Mouse (Mus musculus): Measurements from ENCODE around the gene Pdzd2.
"Not testable (repeated sequence)": the region's sequence is repeated elsewhere in the genome, so short reads cannot be mapped to it uniquely, and the experiment has no call there.

Pdzd2 gene

DNA sequence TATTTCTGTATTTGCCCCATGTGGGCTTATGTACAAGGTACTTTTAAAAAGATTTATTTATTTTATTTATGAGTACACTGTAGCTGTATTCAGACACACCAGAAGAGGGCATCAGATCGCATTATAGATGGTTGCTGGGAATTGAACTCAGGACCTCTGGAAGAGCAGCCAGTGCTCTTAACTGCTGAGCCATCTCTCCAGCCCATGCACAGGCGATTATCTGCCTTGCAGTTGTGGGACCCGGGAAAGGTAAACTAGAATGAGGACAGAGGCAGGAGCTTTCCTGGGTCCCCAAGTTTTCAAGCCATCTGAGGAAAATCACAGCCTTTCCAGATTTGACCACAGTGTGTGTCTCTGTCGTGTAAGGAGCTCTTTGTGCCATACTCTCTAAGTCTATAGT, 370.9 kb downstream of the Pdzd2 start:
- DNase-seq: no peak

DNA sequence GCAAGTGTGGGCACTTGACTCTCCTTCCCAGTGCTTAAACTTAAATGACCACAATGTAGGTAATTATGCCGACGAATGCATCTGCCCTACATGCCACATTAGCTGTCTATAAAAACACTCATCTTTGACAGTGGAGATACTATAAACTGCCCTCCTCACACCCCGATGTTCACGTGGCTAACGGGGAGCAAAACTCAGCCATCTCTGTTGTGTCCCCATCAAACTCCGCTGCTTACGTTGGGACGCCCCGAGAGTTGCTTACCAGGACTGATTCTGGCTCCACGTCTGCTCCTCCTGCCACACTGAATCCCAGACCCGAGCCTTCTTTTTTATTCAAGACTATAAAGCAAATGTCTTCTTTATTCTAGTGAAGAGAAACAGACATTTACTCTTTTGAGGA, 371.4 kb downstream of the Pdzd2 start:
- DNase-seq: no peak

- no peak for DNase-seq
These were observed 372.2 kb downstream of the Pdzd2 start for GRCm38 (mm10) chr15:12367306-12368080.

DNA sequence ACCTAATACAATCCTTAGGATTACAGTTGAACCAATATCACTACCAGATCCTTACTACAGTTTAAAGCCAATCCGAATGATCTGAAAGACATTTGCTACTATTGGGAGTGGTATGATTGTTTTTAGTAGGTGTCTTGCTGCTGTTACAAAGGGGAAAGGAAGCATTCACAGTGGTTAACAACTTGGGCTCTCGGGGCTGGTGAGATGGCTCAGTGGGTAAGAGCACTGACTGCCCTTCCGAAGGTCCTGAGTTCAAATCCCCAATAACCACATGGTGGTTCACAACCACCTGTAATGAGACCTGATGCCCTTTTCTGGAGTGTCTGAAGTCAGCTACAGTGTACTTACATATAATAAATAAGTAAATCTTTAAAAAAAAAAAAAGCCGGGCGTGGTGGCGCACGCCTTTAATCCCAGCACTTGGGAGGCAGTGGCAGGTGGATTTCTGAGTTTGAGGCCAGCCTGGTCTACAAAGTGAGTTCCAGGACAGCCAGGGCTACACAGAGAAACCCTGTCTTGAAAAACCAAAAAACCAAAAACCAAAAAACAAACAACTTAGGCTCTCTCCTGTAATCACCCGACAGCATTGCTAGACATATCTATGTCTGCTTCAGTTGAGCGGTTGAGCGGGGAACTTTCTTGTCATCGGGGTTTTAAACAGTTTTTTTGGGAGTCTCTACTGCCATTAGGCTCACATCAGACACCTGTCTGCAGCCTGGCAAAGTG, 373.0 kb downstream of the Pdzd2 start:
- DNase-seq: not testable (repeated sequence)

DNA sequence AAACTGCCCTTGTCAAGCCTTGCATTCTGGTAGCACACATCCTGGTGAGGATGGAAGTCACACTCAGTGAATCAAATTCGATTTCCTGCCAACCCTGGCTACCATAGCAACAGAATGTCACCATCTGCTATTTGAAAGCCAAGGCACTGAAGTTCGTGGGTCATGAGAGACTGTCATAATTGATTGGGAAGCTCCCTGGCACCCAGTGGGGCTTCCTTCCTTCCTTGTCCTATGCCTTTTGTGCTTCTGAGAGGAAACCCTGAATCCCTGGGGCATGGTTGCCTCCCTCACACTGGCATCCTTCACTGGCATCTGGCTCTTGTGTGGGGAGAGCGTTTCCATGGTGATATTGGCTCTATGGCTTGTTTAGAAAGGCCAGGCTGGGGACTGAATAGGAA, 373.7 kb downstream of the Pdzd2 start:
- no peak for DNase-seq

DNA sequence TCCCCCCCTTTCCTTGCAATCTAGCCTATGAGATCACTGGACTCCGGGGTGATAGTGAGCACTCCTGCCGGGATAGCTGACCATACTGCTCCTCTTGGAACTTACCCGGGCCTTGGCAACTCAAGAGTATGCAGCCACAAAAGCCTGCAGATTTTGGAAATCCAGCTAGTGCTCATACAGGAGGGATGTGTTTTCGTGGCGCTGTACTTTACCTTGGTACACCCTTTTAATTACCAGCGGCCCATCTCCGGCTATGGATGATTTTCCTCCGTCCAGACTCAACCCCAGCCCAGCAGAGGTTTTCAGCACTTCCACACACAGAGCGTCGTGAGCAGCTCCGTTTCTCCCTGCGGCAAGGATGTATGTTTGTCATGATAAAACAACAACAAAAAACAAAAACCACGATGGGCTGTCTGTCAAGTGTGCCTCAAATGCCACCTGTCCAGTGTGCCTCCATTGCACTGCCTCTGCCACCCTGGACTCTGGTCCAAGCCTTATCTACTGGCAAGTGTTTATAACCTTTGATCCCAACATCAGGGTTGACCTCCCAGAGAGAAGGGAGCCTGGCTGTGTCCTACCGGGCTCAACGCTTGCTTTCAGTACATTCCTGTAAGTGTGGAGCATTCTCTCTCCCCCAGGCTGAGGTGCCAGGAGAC, 374.2 kb downstream of the Pdzd2 start:
- DNase-seq: no peak

- DNase-seq: no peak
These were observed 375.6 kb downstream of the Pdzd2 start for GRCm38 (mm10) chr15:12364096-12364495.

DNA sequence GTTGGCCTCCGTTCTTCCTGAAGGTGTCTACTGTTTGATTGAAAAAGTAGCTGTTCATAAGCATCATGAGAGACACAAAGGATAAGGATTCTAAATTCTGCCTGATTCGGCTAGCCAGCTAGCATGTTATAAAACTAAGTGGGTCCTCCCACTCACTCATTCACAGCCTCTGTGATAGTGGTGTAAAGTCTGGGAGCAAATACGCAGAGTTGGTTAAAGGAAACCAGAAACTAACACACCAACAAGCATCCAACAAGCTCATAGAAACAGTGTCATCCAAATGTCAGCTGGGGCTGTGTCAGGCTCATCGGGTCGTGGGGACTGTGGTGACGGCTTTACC, 377.1 kb downstream of the Pdzd2 start:
- DNase-seq: no peak

- DNase-seq: no peak
These were observed 377.6 kb downstream of the Pdzd2 start for GRCm38 (mm10) chr15:12362001-12362700.

GRCm38 (mm10) chr15:12360519-12361212, 379.1 kb downstream of the Pdzd2 start:
- no peak for DNase-seq

DNA sequence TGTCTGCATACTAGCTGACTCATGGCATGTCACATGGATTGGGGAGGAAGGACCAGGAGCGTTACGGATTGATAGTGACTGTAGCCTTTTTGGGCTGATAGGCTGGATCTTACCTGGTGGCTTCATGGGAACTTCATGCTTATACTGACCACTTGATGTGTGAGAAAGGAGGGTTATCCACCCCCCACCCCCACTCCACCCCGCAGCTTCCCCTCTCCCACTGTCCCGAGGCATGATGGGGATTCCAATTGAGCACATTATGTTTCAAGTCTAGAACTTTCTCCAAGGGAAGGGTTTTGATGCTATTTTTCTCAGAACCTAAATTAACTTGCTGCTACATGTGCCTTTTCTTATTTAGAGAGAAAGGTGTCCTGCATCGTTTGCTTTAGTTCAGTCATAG, 381.3 kb downstream of the Pdzd2 start:
- no peak for DNase-seq

- DNase-seq: no peak
These were observed 382.3 kb downstream of the Pdzd2 start for GRCm38 (mm10) chr15:12357459-12357858.

GRCm38 (mm10) chr15:12355907-12356306, 383.8 kb downstream of the Pdzd2 start:
- DNase-seq: no peak

GRCm38 (mm10) chr15:12355261-12355660, 384.5 kb downstream of the Pdzd2 start:
- DNase-seq: no peak

- DNase-seq: no peak
These were observed 385.4 kb downstream of the Pdzd2 start for GRCm38 (mm10) chr15:12354281-12354810.

GRCm38 (mm10) chr15:12351470-12351869, 388.3 kb downstream of the Pdzd2 start:
- DNase-seq: no peak

DNA sequence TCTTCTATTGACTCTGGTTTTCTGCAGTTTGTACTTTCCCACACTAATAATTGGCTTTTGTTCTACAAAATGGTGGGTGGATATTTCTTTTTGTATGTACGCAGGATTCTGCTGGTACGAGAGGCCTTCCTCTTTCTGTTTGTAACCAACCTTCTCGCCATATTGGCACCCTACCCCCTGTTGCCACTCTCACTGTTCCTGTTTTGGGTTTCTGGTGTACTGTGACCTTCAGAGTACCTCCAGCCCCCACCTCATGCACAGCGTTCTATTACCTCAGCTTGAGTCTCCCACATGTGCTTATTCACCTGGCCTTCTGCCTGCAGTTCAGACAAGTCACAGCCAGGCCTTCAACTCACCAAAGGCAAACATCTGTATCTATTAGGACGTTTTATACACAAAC, 389.9 kb downstream of the Pdzd2 start:
- DNase-seq: no peak

- peak; percentile 14 for DNase-seq
These were observed 390.8 kb downstream of the Pdzd2 start for GRCm38 (mm10) chr15:12348950-12349349.

DNA sequence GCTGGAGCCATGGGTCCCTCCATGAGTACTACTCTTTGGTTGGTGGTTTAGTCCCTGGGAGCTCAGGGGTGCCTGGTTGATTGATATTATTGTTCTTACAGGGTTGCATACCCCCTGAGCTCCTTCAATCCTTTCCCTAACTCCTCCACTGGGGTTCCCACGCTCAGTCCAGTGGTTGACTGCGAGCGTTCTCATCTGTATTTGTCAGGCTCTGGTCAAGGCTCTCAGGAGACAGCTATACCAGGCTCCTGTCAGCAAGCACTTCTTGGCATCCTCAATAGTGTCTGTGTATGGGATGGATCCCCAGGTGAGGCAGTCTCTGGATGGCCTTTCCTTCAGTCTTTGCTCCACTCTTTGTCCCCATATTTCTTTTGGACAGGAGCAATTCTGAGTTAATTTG, 392.8 kb downstream of the Pdzd2 start:
- DNase-seq: no peak

DNA sequence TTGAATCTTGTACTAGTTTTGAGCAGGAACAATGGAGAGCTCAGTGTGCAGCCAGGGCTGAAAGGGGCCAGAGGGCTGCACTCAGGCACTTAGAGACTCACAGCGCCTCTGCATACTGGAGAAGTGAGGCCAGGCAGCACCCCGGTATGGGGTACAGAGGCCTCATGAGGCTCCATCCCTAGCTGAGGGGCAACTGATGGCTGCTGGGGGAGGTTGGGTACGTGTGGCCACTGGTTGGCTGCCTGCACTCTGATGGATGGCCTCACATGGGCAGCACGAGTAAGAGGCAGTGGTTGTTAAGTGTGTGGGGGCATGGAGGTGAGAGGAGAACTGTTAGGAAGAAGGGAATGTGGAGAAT, 398.3 kb downstream of the Pdzd2 start:
- no peak for DNase-seq

DNA sequence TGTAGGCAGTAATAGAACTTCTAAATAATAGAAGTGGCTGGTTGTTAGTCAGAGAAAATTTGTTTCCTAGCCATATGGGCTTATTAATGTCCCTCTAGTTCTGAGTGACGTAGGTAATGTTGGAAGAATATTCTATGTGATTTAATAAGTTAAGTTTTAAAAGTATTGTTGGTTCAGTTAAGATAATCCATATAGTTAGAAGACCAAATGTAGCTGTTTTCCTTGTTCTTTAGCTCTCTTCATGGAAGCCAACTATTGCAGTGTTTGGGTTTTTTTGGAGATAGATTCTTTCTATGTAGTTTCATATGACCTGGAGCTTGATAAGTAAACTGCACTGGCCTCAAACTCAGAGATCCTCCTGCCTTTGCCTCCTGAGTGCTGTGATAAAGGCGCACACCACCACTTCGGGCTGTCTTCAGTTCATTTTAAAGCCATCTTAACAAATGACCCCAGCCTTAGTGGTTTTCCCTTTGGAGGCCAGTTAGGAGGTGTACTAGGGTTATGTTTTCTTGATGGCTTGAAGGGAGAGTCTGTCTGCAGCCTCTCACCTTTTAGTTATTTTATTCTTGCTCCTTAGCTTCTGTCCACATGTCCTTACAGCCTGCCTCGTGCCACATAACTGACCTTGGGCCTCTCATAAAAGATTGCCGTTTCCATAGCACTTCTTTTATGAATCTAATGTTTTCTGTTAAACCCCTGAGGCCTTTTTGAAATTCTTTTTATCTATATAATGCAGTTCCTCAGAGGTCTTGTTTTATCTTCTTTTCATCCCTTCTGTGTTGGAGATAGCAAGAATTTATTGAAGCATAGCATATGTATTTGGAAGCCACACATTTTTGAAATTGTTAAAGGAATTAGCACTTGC, 399.0 kb downstream of the Pdzd2 start:
- DNase-seq: no peak

GRCm38 (mm10) chr15:12337779-12338137, 402.0 kb downstream of the Pdzd2 start:
- no peak for DNase-seq

Measured in thymus, postnatal 14 days (tissue).